Mouse (Mus musculus) liver, embryonic 14.5 days (tissue): ENCODE data around the gene Gm49368. TPM values are rescaled to one million over a fixed set of nuclear protein-coding genes. Genes with fewer than 3 reads are reported as not detected.

ENCODE experiments used
- ATAC-seq: fragments of 200-750 bp; cut with Nextera tagmentation; 2 replicates; pipeline ENCODE4 v1.8.0; 2017; ENCODE audit warnings: moderate number of reproducible peaks, mild to moderate bottlenecking, moderate library complexity; ENCODE audit not compliant: insufficient read depth
- DNase-seq, 3 experiments: peaks; one replicate each; pipeline ENCODE4 v3.0.0-alpha.2; 2012 to 2013; ENCODE audit warnings: low read depth in 3 of 3, low spot score in 3 of 3
- H3K27ac ChIP-seq: fragments of 300-500 bp; sonication (generic); 2 replicates; pipeline ENCODE4 v1.5.1; 2014; ENCODE audit warnings: moderate library complexity, mild to moderate bottlenecking, control low read depth, inconsistent platforms
- H3K27me3 ChIP-seq: fragments of 300-500 bp; sonication (generic); 2 replicates; pipeline ENCODE4 v1.6.1; 2014; ENCODE audit warnings: mild to moderate bottlenecking, low read length, moderate library complexity; ENCODE audit not compliant: control insufficient read depth, insufficient read depth
- H3K36me3 ChIP-seq: fragments of 300-500 bp; sonication (generic); replicated peaks from 2 replicates; pipeline ENCODE4 v1.6.1; 2014; ENCODE audit warnings: low read depth; ENCODE audit not compliant: control insufficient read depth, insufficient read depth
- H3K4me1 ChIP-seq, 2 experiments: fragments of 200-500 bp in 1 of 2; fragments of 300-500 bp in 1 of 2; sonication (generic) in 1 of 2; replicated peaks; 2 replicates each; pipeline ENCODE4 v1.6.1; 2012 to 2014; ENCODE audit warnings: antibody characterized with exemption in 1 of 2, inconsistent platforms in 1 of 2, low read length in 1 of 2; ENCODE audit not compliant: control insufficient read depth in 2 of 2, insufficient read depth in 2 of 2
- H3K4me2 ChIP-seq: fragments of 300-500 bp; sonication (generic); 2 replicates; pipeline ENCODE4 v1.6.1; 2014; ENCODE audit warnings: low read depth, mild to moderate bottlenecking, control low read depth, moderate library complexity
- H3K4me3 ChIP-seq, 2 experiments: fragments of 200-500 bp in 1 of 2; fragments of 300-500 bp in 1 of 2; sonication (generic) in 1 of 2; 2 replicates each; pipeline ENCODE4 v1.5.1; 2012 to 2014; ENCODE audit warnings: low read depth in 2 of 2, low read length in 2 of 2, mild to moderate bottlenecking in 2 of 2, control low read depth in 1 of 2, inconsistent platforms in 1 of 2, moderate library complexity in 1 of 2; ENCODE audit not compliant: insufficient read depth in 1 of 2
- H3K9ac ChIP-seq: fragments of 300-500 bp; sonication (generic); replicated peaks from 2 replicates; pipeline ENCODE4 v1.6.1; 2014; ENCODE audit warnings: mild to moderate bottlenecking, control low read depth, moderate library complexity
- H3K9me3 ChIP-seq: fragments of 300-500 bp; sonication (generic); 2 replicates; pipeline ENCODE4 v1.6.1; 2016; ENCODE audit warnings: low read length, mixed read lengths; ENCODE audit not compliant: control insufficient read depth
- CTCF ChIP-seq: IDR thresholded peaks from 2 replicates; pipeline ENCODE4 v1.5.1; 2016; ENCODE audit warnings: antibody characterized with exemption, low read depth, control low read depth
- EP300 ChIP-seq: IDR thresholded peaks from 2 replicates; pipeline ENCODE4 v1.6.1; 2016; ENCODE audit warnings: antibody characterized with exemption, low read depth
- WGBS: fragments of 180-500 bp; shearing (Covaris S2); extraction: QIAGEN DNeasy Blood & Tissue Kit; methylation state at CpG from one replicate; pipeline ENCODE4 v1.1.7; 2014; ENCODE audit not compliant: insufficient replicate concordance; 5-methylcytosine and 5-hydroxymethylcytosine counted together
- polyA plus RNA-seq, 2 experiments: library from polyadenylated mRNA; depleted of rRNA in 1 of 2; stranded (reverse) in 1 of 2; unstranded in 1 of 2; fragments of >200 nt; fragmentation: Nextera tagmentation in 1 of 2; extraction: Ambion mirVana in 1 of 2; gene quantifications; 2 replicates each; pipeline versions ENCODE4 v1.2.1 to v1.2.3; 2012 to 2014

Gene Gm49368
- polyA plus RNA-seq, 2 experiments = 0.03 TPM; not detected in 1

DNA sequence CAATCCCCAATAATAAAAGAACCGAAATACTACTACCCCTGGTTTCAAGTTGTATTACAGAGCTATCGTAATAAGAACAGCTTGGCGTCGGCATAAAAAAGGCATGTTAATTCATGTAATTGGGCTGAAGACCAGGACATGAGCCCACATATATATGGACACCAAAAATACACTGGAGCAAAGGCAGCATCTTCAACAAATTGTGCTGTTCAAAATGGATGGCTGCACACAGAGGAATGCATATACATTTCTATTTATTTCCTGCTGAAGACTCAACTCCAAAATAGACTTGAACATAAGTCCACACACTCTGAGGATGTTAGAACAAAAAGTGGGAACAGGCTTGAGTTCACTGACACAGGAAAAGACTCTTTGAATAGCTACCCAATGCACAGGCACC, 101.5 kb downstream of the Gm49368 start:
- Histone ChIP-seq H3K4me3 (no peak overlapping the region), H3K9ac (no peak overlapping the region), H3K9me3 (no peaks in the 10 kb centered on the region), H3K27ac (no peak overlapping the region), H3K4me2 (no peak overlapping the region), H3K4me1 (no peaks in the 10 kb centered on the region), H3K36me3 (no peaks in the 10 kb centered on the region), H3K27me3 (no peaks in the 10 kb centered on the region)
- TF ChIP-seq CTCF (no peak), EP300 (no peak)
- no peak for ATAC-seq
- WGBS = 63% methylated on average over 4 of the region's 4 CpGs
- DNase-seq = no peak

DNA sequence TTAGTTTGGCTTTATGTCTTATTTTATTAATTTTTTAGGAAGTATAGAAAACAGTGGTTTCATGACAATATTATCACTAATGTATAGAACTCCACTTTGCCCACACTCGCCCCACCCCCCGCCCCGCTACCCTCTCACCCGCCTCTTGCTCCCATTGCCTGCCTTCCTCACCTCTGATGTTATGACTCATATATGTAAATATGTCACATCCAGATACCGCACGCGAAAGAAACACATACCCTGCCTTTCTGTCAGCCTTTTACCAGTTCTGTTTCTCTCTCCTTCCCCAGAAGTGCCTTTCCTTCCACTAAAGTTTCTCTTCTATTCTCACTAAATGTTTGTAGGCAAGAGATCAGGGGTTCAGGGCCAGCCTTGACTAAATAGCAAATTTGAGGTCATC, 103.9 kb downstream of the Gm49368 start:
- Histone ChIP-seq H3K4me3 (no peak overlapping the region), H3K9me3 (no peaks in the 10 kb centered on the region), H3K4me2 (no peak overlapping the region), H3K9ac (no peak overlapping the region), H3K27me3 (no peaks in the 10 kb centered on the region), H3K27ac (no peak overlapping the region), H3K36me3 (no peaks in the 10 kb centered on the region), H3K4me1 (no peaks in the 10 kb centered on the region)
- 75% methylated on average over 7 of the region's 7 CpGs for WGBS
- no peak for DNase-seq
- ATAC-seq = no peak
- TF ChIP-seq EP300 = no peak
- TF ChIP-seq CTCF = no peak

DNA sequence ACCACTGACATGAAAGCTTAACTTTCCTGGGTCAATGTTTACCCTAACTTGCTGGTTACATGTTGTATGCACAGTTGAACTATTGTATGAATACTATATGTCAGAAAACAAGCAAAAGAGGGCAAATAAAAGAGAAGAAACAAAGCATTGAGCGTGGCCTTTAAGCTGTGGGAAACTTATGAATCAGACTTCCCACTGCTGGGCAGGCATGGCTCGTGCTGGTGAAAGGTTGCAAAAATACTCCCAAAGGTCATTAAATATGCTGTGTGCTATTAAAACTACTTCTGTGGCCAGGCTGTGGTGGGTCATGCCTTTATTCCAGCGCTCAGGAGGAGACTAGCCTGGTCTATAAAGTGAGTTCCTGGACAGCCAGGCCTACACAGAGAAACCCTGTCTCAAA, 107.5 kb downstream of the Gm49368 start:
- Histone ChIP-seq H3K27ac (no peak overlapping the region), H3K36me3 (no peaks in the 10 kb centered on the region), H3K27me3 (no peaks in the 10 kb centered on the region), H3K9me3 (no peaks in the 10 kb centered on the region), H3K4me1 (no peaks in the 10 kb centered on the region), H3K4me2 (no peak overlapping the region), H3K9ac (no peak overlapping the region), H3K4me3 (no peak overlapping the region)
- ATAC-seq (no peak), DNase-seq (no peak)
- TF ChIP-seq EP300 (no peak), CTCF (no peak)
- WGBS = 61% methylated on average over 3 of the region's 3 CpGs

Other genes with a start within 250 kb of the Gm49368 start
- gene Stx4a, start 238.4 kb upstream of the Gm49368 start, polyA plus RNA-seq (2012; rRNA removed) = 20.4 and 34.9 TPM in 2 replicates
- gene Stx4a, start 238.4 kb upstream of the Gm49368 start, polyA plus RNA-seq (2014; fragmentation: Nextera tagmentation; extraction: Ambion mirVana) = 7.2 and 8.1 TPM in 2 replicates
- 0.95 and 1.1 TPM in 2 replicates for gene Stx1b, start 238.1 kb upstream of the Gm49368 start, polyA plus RNA-seq (2012; rRNA removed)
- 0.05 and 0.21 TPM in 2 replicates for gene Stx1b, start 238.1 kb upstream of the Gm49368 start, polyA plus RNA-seq (2014; fragmentation: Nextera tagmentation; extraction: Ambion mirVana)
- 5.8 and 6.7 TPM in 2 replicates for gene Zfp646, start 186.5 kb upstream of the Gm49368 start, polyA plus RNA-seq (2012; rRNA removed)
- 4.6 and 5.1 TPM in 2 replicates for gene Zfp646, start 186.5 kb upstream of the Gm49368 start, polyA plus RNA-seq (2014; fragmentation: Nextera tagmentation; extraction: Ambion mirVana)
- 3.0 TPM in 2 replicates for gene Zfp668, start 185.9 kb upstream of the Gm49368 start, polyA plus RNA-seq (2012; rRNA removed)
- 3.9 and 4.3 TPM in 2 replicates for gene Zfp668, start 185.9 kb upstream of the Gm49368 start, polyA plus RNA-seq (2014; fragmentation: Nextera tagmentation; extraction: Ambion mirVana)
- 0.38 and 0.48 TPM in 2 replicates for gene Prss53, start 171.7 kb upstream of the Gm49368 start, polyA plus RNA-seq (2012; rRNA removed)
- 0.05 and 0.29 TPM in 2 replicates for gene Prss53, start 171.7 kb upstream of the Gm49368 start, polyA plus RNA-seq (2014; fragmentation: Nextera tagmentation; extraction: Ambion mirVana)
- gene Gm21974, start 167.2 kb upstream of the Gm49368 start, polyA plus RNA-seq (2012; rRNA removed) = not detected in 2 replicates
- gene Gm21974, start 167.2 kb upstream of the Gm49368 start, polyA plus RNA-seq (2014; fragmentation: Nextera tagmentation; extraction: Ambion mirVana) = not detected in 2 replicates
- gene Vkorc1, start 167.1 kb upstream of the Gm49368 start, polyA plus RNA-seq (2012; rRNA removed) = 74.0 and 104 TPM in 2 replicates
- gene Vkorc1, start 167.1 kb upstream of the Gm49368 start, polyA plus RNA-seq (2014; fragmentation: Nextera tagmentation; extraction: Ambion mirVana) = 107 and 116 TPM in 2 replicates
- 28.0 and 29.7 TPM in 2 replicates for gene Bckdk, start 158.6 kb upstream of the Gm49368 start, polyA plus RNA-seq (2012; rRNA removed)
- gene Bckdk, start 158.6 kb upstream of the Gm49368 start, polyA plus RNA-seq (2014; fragmentation: Nextera tagmentation; extraction: Ambion mirVana) = 68.3 and 76.0 TPM in 2 replicates
- 9.6 and 13.7 TPM in 2 replicates for gene Kat8, start 150.2 kb upstream of the Gm49368 start, polyA plus RNA-seq (2012; rRNA removed)
- 15.7 and 17.6 TPM in 2 replicates for gene Kat8, start 150.2 kb upstream of the Gm49368 start, polyA plus RNA-seq (2014; fragmentation: Nextera tagmentation; extraction: Ambion mirVana)
- gene Prss8, start 132.6 kb upstream of the Gm49368 start, polyA plus RNA-seq (2012; rRNA removed) = 8.3 and 12.6 TPM in 2 replicates
- gene Prss8, start 132.6 kb upstream of the Gm49368 start, polyA plus RNA-seq (2014; fragmentation: Nextera tagmentation; extraction: Ambion mirVana) = 9.8 and 10.3 TPM in 2 replicates
- gene Prss36, start 116.0 kb upstream of the Gm49368 start, polyA plus RNA-seq (2012; rRNA removed) = 2.0 and 2.3 TPM in 2 replicates
- 3.0 TPM in 2 replicates for gene Prss36, start 116.0 kb upstream of the Gm49368 start, polyA plus RNA-seq (2014; fragmentation: Nextera tagmentation; extraction: Ambion mirVana)
- 169 and 278 TPM in 2 replicates for gene Fus, start 95.2 kb upstream of the Gm49368 start, polyA plus RNA-seq (2012; rRNA removed)
- gene Fus, start 95.2 kb upstream of the Gm49368 start, polyA plus RNA-seq (2014; fragmentation: Nextera tagmentation; extraction: Ambion mirVana) = 15.8 and 17.1 TPM in 2 replicates
- 13.8 and 20.2 TPM in 2 replicates for gene Pycard, start 68.8 kb upstream of the Gm49368 start, polyA plus RNA-seq (2012; rRNA removed)
- 37.1 and 39.3 TPM in 2 replicates for gene Pycard, start 68.8 kb upstream of the Gm49368 start, polyA plus RNA-seq (2014; fragmentation: Nextera tagmentation; extraction: Ambion mirVana)
- 0.03 and 0.04 TPM in 2 replicates for gene Trim72, start 58.7 kb upstream of the Gm49368 start, polyA plus RNA-seq (2012; rRNA removed)
- not detected in 2 replicates for gene Trim72, start 58.7 kb upstream of the Gm49368 start, polyA plus RNA-seq (2014; fragmentation: Nextera tagmentation; extraction: Ambion mirVana)
- gene Itgam, start within 50 bp of the Gm49368 start, polyA plus RNA-seq (2012; rRNA removed) = 1.9 and 2.7 TPM in 2 replicates
- gene Itgam, start within 50 bp of the Gm49368 start, polyA plus RNA-seq (2014; fragmentation: Nextera tagmentation; extraction: Ambion mirVana) = 1.1 and 1.5 TPM in 2 replicates
- gene Itgax, start 66.9 kb downstream of the Gm49368 start, polyA plus RNA-seq (2012; rRNA removed) = 0.09 and 0.16 TPM in 2 replicates
- 0.10 and 0.16 TPM in 2 replicates for gene Itgax, start 66.9 kb downstream of the Gm49368 start, polyA plus RNA-seq (2014; fragmentation: Nextera tagmentation; extraction: Ambion mirVana)
- gene Itgad, start 91.7 kb downstream of the Gm49368 start, polyA plus RNA-seq (2012; rRNA removed) = 0.01 and 0.08 TPM in 2 replicates
- gene Itgad, start 91.7 kb downstream of the Gm49368 start, polyA plus RNA-seq (2014; fragmentation: Nextera tagmentation; extraction: Ambion mirVana) = not detected in 2 replicates
- gene Cox6a2, start 143.7 kb downstream of the Gm49368 start, polyA plus RNA-seq (2012; rRNA removed) = 0.37 and 0.54 TPM in 2 replicates
- 0.76 and 1.0 TPM in 2 replicates for gene Cox6a2, start 143.7 kb downstream of the Gm49368 start, polyA plus RNA-seq (2014; fragmentation: Nextera tagmentation; extraction: Ambion mirVana)
- gene Armc5, start 174.7 kb downstream of the Gm49368 start, polyA plus RNA-seq (2012; rRNA removed) = 5.2 and 6.1 TPM in 2 replicates
- 4.6 and 4.9 TPM in 2 replicates for gene Armc5, start 174.7 kb downstream of the Gm49368 start, polyA plus RNA-seq (2014; fragmentation: Nextera tagmentation; extraction: Ambion mirVana)
- 0.92 and 1.1 TPM in 2 replicates for gene 9130023H24Rik, start 175.3 kb downstream of the Gm49368 start, polyA plus RNA-seq (2012; rRNA removed)
- 1.6 and 2.1 TPM in 2 replicates for gene 9130023H24Rik, start 175.3 kb downstream of the Gm49368 start, polyA plus RNA-seq (2014; fragmentation: Nextera tagmentation; extraction: Ambion mirVana)
- 5.0 and 6.0 TPM in 2 replicates for gene Tgfb1i1, start 184.1 kb downstream of the Gm49368 start, polyA plus RNA-seq (2012; rRNA removed)
- gene Tgfb1i1, start 184.1 kb downstream of the Gm49368 start, polyA plus RNA-seq (2014; fragmentation: Nextera tagmentation; extraction: Ambion mirVana) = 7.8 and 8.5 TPM in 2 replicates
- 1.6 and 1.8 TPM in 2 replicates for gene Slc5a2, start 203.0 kb downstream of the Gm49368 start, polyA plus RNA-seq (2012; rRNA removed)
- gene Slc5a2, start 203.0 kb downstream of the Gm49368 start, polyA plus RNA-seq (2014; fragmentation: Nextera tagmentation; extraction: Ambion mirVana) = 2.9 and 3.1 TPM in 2 replicates
- gene BC017158, start 235.5 kb downstream of the Gm49368 start, polyA plus RNA-seq (2012; rRNA removed) = 23.7 and 23.9 TPM in 2 replicates
- gene BC017158, start 235.5 kb downstream of the Gm49368 start, polyA plus RNA-seq (2014; fragmentation: Nextera tagmentation; extraction: Ambion mirVana) = 16.9 and 17.7 TPM in 2 replicates